Mouse (Mus musculus) limb, embryonic 14.5 days (tissue): Measurements from ENCODE around the gene Ccl5. TPM values are rescaled to one million over a fixed set of nuclear protein-coding genes. Genes with fewer than 3 reads are reported as not detected.
A peak's percentile ranks its signal among the peaks of the same experiment; 100 is the strongest.

Experiments
- ATAC-seq: fragments of 200-750 bp; cut with Nextera tagmentation; 2 replicates; pipeline ENCODE4 v1.8.0; 2017; ENCODE audit warnings: low read depth, moderate number of reproducible peaks, moderate TSS enrichment; ENCODE audit not compliant: low FRiP score
- DNase-seq: peaks from one replicate; pipeline ENCODE4 v3.0.0-alpha.2; 2015; ENCODE audit warnings: low spot score
- H3K27ac ChIP-seq: fragments of 300-500 bp; sonication (generic); replicated peaks from 2 replicates; pipeline ENCODE4 v1.5.1; 2014; ENCODE audit warnings: low read depth, mild to moderate bottlenecking, low read length, moderate library complexity, mixed read lengths
- H3K27me3 ChIP-seq: fragments of 300-500 bp; sonication (generic); 2 replicates; pipeline ENCODE4 v1.6.1; 2014; ENCODE audit warnings: low read length, mixed read lengths; ENCODE audit not compliant: control insufficient read depth, insufficient read depth
- H3K36me3 ChIP-seq: fragments of 300-500 bp; sonication (generic); 2 replicates; pipeline ENCODE4 v1.6.1; 2014; ENCODE audit warnings: mild to moderate bottlenecking, low read length, moderate library complexity, mixed read lengths; ENCODE audit not compliant: control insufficient read depth, insufficient read depth
- H3K4me1 ChIP-seq: fragments of 300-500 bp; sonication (generic); 2 replicates; pipeline ENCODE4 v1.6.1; 2014; ENCODE audit warnings: antibody characterized with exemption, low read length, mixed read lengths; ENCODE audit not compliant: control insufficient read depth, insufficient read depth
- H3K4me2 ChIP-seq: fragments of 300-500 bp; sonication (generic); replicated peaks from 2 replicates; pipeline ENCODE4 v1.6.1; 2014; ENCODE audit warnings: low read depth, mild to moderate bottlenecking, low read length, moderate library complexity; ENCODE audit not compliant: severe bottlenecking
- H3K4me3 ChIP-seq: fragments of 300-500 bp; sonication (generic); replicated peaks from 2 replicates; pipeline ENCODE4 v1.5.1; 2014; ENCODE audit warnings: low read length
- H3K9ac ChIP-seq: fragments of 300-500 bp; sonication (generic); 2 replicates; pipeline ENCODE4 v1.6.1; 2014; ENCODE audit warnings: mild to moderate bottlenecking, low read depth, low read length, moderate library complexity; ENCODE audit not compliant: severe bottlenecking
- H3K9me3 ChIP-seq: fragments of 300-500 bp; sonication (generic); 2 replicates; pipeline ENCODE4 v1.6.1; 2016; ENCODE audit warnings: low read length; ENCODE audit not compliant: control insufficient read depth
- POLR2A ChIP-seq: fragments of 200-500 bp; IDR thresholded peaks from 2 replicates; pipeline ENCODE4 v1.8.0; 2012; ENCODE audit warnings: inconsistent platforms, mild to moderate bottlenecking, moderate library complexity, borderline replicate concordance; ENCODE audit not compliant: insufficient read depth, insufficient read length; ENCODE audit errors: extremely low read depth
- WGBS: fragments of 180-500 bp; shearing (Covaris S2); extraction: QIAGEN DNeasy Blood & Tissue Kit; methylation state at CpG from one replicate; pipeline ENCODE4 v1.1.7; 2014; 5-methylcytosine and 5-hydroxymethylcytosine counted together
- polyA plus RNA-seq, 2 experiments: library from polyadenylated mRNA; depleted of rRNA in 1 of 2; stranded (reverse) in 1 of 2; unstranded in 1 of 2; fragments of >200 nt; fragmentation: Nextera tagmentation in 1 of 2; extraction: Ambion mirVana in 1 of 2; gene quantifications; 2 replicates each; pipeline versions ENCODE4 v1.2.1 to v1.2.3; 2012 to 2014

Gene Ccl5
- polyA plus RNA-seq, 2 experiments, result 0.48 to 0.81 TPM

- H3K4me2 ChIP-seq, result no peak overlapping the region
- ATAC-seq (no peak), DNase-seq (no peak)
Measured at GRCm38 (mm10) chr11:83566617-83567016, 36.3 kb upstream of the Ccl5 start.

GRCm38 (mm10) chr11:83563754-83564153, 33.4 kb upstream of the Ccl5 start:
- H3K4me2 ChIP-seq, result no peak overlapping the region
- 67% methylated on average over 2 of the region's 2 CpGs for WGBS
- H3K4me3 ChIP-seq, result no peak overlapping the region
- ATAC-seq, result no peak
- H3K9me3 ChIP-seq, result no peaks in the 10 kb centered on the region
- no peaks in the 10 kb centered on the region for H3K36me3 ChIP-seq
- no peak overlapping the region for H3K27ac ChIP-seq
- no peaks in the 10 kb centered on the region for H3K4me1 ChIP-seq
- H3K27me3 ChIP-seq, result no peaks in the 10 kb centered on the region
- TF ChIP-seq POLR2A, result no peak
- peak; percentile 33 for DNase-seq
- no peak overlapping the region for H3K9ac ChIP-seq

More at GRCm38 (mm10) chr11:83566617-83567016, 36.3 kb upstream of the Ccl5 start:
- Histone ChIP-seq H3K9me3 (no peaks in the 10 kb centered on the region), H3K9ac (no peak overlapping the region), H3K4me1 (no peaks in the 10 kb centered on the region), H3K4me3 (no peak overlapping the region), H3K27me3 (no peaks in the 10 kb centered on the region), H3K36me3 (no peaks in the 10 kb centered on the region), H3K27ac (no peak overlapping the region)
- TF ChIP-seq POLR2A, result no peak

GRCm38 (mm10) chr11:83562311-83562887, 32.1 kb upstream of the Ccl5 start:
- DNase-seq (no peak), ATAC-seq (no peak)
- Histone ChIP-seq H3K4me1 (no peaks in the 10 kb centered on the region), H3K4me3 (no peak overlapping the region), H3K27ac (no peak overlapping the region), H3K27me3 (no peaks in the 10 kb centered on the region), H3K36me3 (no peaks in the 10 kb centered on the region), H3K4me2 (no peak overlapping the region), H3K9me3 (no peaks in the 10 kb centered on the region), H3K9ac (no peak overlapping the region)
- 73% methylated on average over 6 of the region's 6 CpGs for WGBS
- no peak for TF ChIP-seq POLR2A

GRCm38 (mm10) chr11:83560405-83560804, 30.1 kb upstream of the Ccl5 start:
- no peak overlapping the region for H3K4me3 ChIP-seq
- no peaks in the 10 kb centered on the region for H3K36me3 ChIP-seq
- H3K4me2 ChIP-seq, result no peak overlapping the region
- no peaks in the 10 kb centered on the region for H3K4me1 ChIP-seq
- no peak overlapping the region for H3K27ac ChIP-seq
- TF ChIP-seq POLR2A, result no peak
- ATAC-seq, result no peak
- no peaks in the 10 kb centered on the region for H3K27me3 ChIP-seq
- no peak overlapping the region for H3K9ac ChIP-seq
- H3K9me3 ChIP-seq, result no peaks in the 10 kb centered on the region
- WGBS, result 76% methylated on average over 6 of the region's 6 CpGs
- no peak for DNase-seq

GRCm38 (mm10) chr11:83557074-83557473, 26.8 kb upstream of the Ccl5 start:
- no peak for TF ChIP-seq POLR2A

More at GRCm38 (mm10) chr11:83557074-83557473, 26.8 kb upstream of the Ccl5 start:
- no peak overlapping the region for H3K4me3 ChIP-seq
- H3K27me3 ChIP-seq, result no peaks in the 10 kb centered on the region
- H3K9ac ChIP-seq, result no peak overlapping the region
- no peak overlapping the region for H3K27ac ChIP-seq
- H3K4me2 ChIP-seq, result no peak overlapping the region
- no peaks in the 10 kb centered on the region for H3K4me1 ChIP-seq
- ATAC-seq, result no peak
- H3K9me3 ChIP-seq, result no peaks in the 10 kb centered on the region
- WGBS, result 68% methylated on average over 10 of the region's 10 CpGs
- no peak for DNase-seq
- no peaks in the 10 kb centered on the region for H3K36me3 ChIP-seq
